Mouse (Mus musculus) liver, embryonic 14.5 days (tissue): ENCODE results near the gene Ppox.
"Not testable (repeated sequence)": the region's sequence is repeated elsewhere in the genome, so short reads cannot be mapped to it uniquely, and the experiment has no call there.

Source experiments
- CTCF ChIP-seq: IDR thresholded peaks from 2 replicates; pipeline ENCODE4 v1.5.1; 2016; ENCODE audit warnings: antibody characterized with exemption, low read depth, control low read depth
- EP300 ChIP-seq: IDR thresholded peaks from 2 replicates; pipeline ENCODE4 v1.6.1; 2016; ENCODE audit warnings: antibody characterized with exemption, low read depth

GRCm38 (mm10) chr1:171241952-171242351 lies 39.0 kb downstream of the Ppox start:
- TF ChIP-seq CTCF, EP300: not testable (repeated sequence)
